Mouse (Mus musculus) G1E (cell line): Measurements from ENCODE around the gene Casp7.

ENCODE experiments used
- CTCF ChIP-seq: IDR thresholded peaks from 2 replicates; pipeline ENCODE4 v1.5.1; 2012; ENCODE audit warnings: low read depth, low read length, inconsistent platforms, mixed read lengths
- GATA1 ChIP-seq: IDR thresholded peaks from 2 replicates; pipeline ENCODE4 v1.6.1; 2012; ENCODE audit warnings: borderline replicate concordance, low read length, inconsistent platforms, mixed read lengths
- GATA2 ChIP-seq: IDR thresholded peaks from 2 replicates; pipeline ENCODE4 v1.6.1; 2012; ENCODE audit warnings: low read depth, low read length, inconsistent platforms, borderline replicate concordance
- POLR2AphosphoS5 ChIP-seq: IDR thresholded peaks from 2 replicates; pipeline ENCODE4 v1.6.1; 2012; ENCODE audit warnings: low read depth, low read length, inconsistent platforms; ENCODE audit not compliant: insufficient replicate concordance
- TAL1 ChIP-seq: conservative IDR thresholded peaks from 2 replicates; pipeline ENCODE4 v1.6.1; 2012; ENCODE audit warnings: low read depth, low read length, inconsistent platforms, mixed read lengths

GRCm38 (mm10) chr19:56363721-56364460 is 33.0 kb upstream of the Casp7 start:
- TF ChIP-seq CTCF (no peak), GATA1 (no peak), TAL1 (no peak), POLR2AphosphoS5 (no peak), GATA2 (no peak)
